Mouse (Mus musculus) embryo, embryonic 11.5 days (tissue): ENCODE results near the gene Sos1.
"Not testable (repeated sequence)": the region's sequence is repeated elsewhere in the genome, so short reads cannot be mapped to it uniquely, and the experiment has no call there.

Experiments
- DNase-seq: peaks from one replicate; pipeline ENCODE4 v3.0.0-alpha.2; 2012; ENCODE audit warnings: low read depth, low spot score

Sos1 gene

DNA sequence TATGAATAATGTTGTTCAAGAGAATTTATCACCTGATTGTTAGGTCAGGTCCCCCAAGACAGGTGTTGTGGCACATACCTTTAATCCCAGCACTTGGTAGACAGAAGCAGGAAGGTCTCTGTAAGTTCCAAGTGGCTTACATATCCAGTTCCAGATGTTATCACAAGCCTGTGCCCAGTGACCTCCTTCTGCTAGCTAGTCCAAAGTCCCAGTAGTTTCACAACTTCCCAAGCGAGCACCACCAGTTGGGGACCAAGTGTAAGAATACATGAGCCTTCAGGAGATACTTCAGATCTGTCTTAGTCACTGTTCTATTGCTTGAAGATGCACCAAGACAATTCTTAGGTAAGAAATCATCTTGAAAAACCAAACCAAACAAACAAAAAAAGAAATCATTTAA, 13.6 kb upstream of the Sos1 start:
- DNase-seq: no peak

- DNase-seq: no peak
These were observed 12.6 kb upstream of the Sos1 start for GRCm38 (mm10) chr17:80492811-80493210.

- DNase-seq: no peak
These were observed 12.0 kb upstream of the Sos1 start for GRCm38 (mm10) chr17:80492274-80492673.

- no peak for DNase-seq
These were observed 9.9 kb upstream of the Sos1 start for GRCm38 (mm10) chr17:80490166-80490565.

DNA sequence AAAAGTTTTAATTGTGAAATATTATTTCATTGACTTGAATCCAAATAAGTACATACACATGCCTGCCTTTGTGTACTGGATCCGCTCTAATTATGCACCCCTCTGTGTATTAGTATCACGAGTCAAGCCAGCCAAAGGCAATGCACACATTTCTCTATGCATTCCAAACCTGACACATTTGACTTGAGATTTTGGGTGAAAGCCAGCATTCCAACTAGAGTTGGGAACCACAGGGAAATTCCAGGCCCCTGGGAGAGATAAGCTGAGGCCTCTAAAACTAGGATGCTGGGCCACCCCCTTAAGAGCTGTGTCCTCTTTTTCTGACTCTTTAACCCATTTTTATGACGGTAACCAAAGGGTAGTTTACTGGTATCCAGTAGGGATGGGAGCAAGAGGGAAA, 8.7 kb upstream of the Sos1 start:
- no peak for DNase-seq

GRCm38 (mm10) chr17:80485160-80485559, 4.9 kb upstream of the Sos1 start:
- no peak for DNase-seq

DNA sequence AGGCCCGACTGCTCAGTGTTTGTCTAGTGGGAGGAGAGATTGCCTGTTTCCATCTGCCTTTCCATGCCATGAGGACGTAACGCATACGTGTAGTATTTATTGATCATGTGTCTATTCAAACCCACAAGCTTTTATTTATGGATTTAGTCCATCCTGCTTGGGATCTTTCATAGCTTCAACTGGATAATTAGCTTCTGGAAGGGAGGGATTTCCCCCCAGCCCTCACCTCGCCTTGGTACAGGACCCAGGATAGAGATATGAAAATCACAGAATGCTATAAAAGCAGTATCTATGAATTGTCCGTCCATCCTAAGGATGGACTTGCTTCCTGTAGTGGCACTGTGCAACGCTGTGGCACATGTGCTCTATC, 587 bp upstream of the Sos1 start:
- no peak for DNase-seq

GRCm38 (mm10) chr17:80479295-80480030, 790 bp downstream of the Sos1 start:
- peak; percentile 26 for DNase-seq

DNA sequence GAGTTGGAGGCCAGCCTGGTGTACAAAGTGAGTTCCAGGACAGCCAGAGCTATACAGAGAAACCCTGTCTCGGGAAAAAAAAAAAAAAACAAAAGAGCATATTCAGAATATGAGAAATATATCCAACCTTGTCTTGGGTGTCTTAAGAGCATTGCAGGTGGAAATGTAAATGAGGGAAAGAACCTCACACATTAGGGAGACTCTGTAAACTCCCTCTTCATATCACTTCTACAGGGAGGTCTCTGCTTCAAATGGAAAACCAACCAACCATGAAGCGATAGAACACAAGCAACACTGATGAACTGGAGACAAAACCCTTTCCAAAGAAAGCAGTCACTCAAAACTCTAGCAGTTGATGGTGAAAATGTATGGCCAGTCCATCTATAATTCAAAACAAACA, 2.6 kb downstream of the Sos1 start:
- no peak for DNase-seq

- no peak for DNase-seq
These were observed 3.8 kb downstream of the Sos1 start for GRCm38 (mm10) chr17:80476496-80476895.

GRCm38 (mm10) chr17:80471056-80471802, 9.0 kb downstream of the Sos1 start:
- DNase-seq: no peak

DNA sequence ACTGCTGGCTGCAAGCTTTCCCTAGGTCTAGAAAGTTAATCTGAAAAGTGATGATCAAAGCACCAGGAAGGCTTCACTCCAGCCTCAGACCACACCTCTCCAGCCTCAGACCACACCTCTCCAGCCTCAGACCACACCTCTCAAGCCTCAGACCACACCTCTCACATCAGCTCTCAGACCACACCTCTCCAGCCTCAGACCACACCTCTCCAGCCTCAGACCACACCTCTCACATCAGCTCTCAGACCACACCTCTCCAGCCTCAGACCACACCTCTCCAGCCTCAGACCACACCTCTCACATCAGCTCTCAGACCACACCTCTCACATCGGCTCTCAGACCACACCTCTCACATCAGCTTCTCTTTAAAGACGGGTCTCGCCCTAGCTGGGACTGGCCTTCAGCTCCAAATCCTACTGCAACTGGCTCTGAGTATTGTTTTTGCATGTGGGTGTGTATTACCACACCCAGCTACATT, 11.8 kb downstream of the Sos1 start:
- not testable (repeated sequence) for DNase-seq

- DNase-seq: no peak
These were observed 20.0 kb downstream of the Sos1 start for GRCm38 (mm10) chr17:80460258-80460657.

GRCm38 (mm10) chr17:80455648-80456047, 24.6 kb downstream of the Sos1 start:
- peak; percentile 20 for DNase-seq

- no peak for DNase-seq
These were observed 29.7 kb downstream of the Sos1 start for GRCm38 (mm10) chr17:80450426-80451030.

GRCm38 (mm10) chr17:80446470-80446869, 33.8 kb downstream of the Sos1 start:
- DNase-seq: no peak

- no peak for DNase-seq
These were observed 34.8 kb downstream of the Sos1 start for GRCm38 (mm10) chr17:80445433-80445832.

DNA sequence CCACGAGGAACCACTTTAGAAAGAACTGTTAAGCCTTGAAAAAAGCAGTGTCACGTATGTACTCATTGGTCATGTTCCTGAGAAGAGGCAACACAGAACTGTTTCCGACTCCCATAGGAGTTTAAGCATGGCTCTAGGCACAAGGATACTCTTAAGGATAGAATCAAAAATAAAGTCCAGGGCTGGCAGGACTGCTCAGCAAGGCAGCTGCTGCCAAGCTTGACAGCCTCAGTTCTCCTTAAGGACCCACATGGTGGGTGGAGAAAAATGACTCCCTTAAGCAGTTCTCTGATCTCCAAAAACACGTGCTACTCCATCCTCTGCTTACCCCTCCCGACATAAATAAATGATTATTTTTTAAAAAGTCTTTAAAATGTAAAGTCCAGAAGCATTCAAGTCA, 44.6 kb downstream of the Sos1 start:
- DNase-seq: no peak

GRCm38 (mm10) chr17:80434430-80434829, 45.8 kb downstream of the Sos1 start:
- no peak for DNase-seq

- DNase-seq: no peak
These were observed 48.3 kb downstream of the Sos1 start for GRCm38 (mm10) chr17:80431997-80432396.

- no peak for DNase-seq
These were observed 52.3 kb downstream of the Sos1 start for GRCm38 (mm10) chr17:80427966-80428365.

GRCm38 (mm10) chr17:80426901-80427300, 53.4 kb downstream of the Sos1 start:
- no peak for DNase-seq

- DNase-seq: no peak
These were observed 54.1 kb downstream of the Sos1 start for GRCm38 (mm10) chr17:80426171-80426570.
